Mouse (Mus musculus): ENCODE measurements around the gene Ston2. TPM values are rescaled to one million over a fixed set of nuclear protein-coding genes. Genes with fewer than 3 reads are reported as not detected.
"Not testable (repeated sequence)": the region's sequence is repeated elsewhere in the genome, so short reads cannot be mapped to it uniquely, and the experiment has no call there.

The Ston2 gene
- polyA plus RNA-seq, 1 experiment from 2014 or later, result 25.0 TPM

GRCm38 (mm10) chr12:91788446-91788845, 259 bp upstream of the Ston2 start:
- not testable (repeated sequence) for H3K4me2 ChIP-seq; H3K36me3 ChIP-seq; H3K9ac ChIP-seq; H3K4me3 ChIP-seq (replicated peaks); H3K4me1 ChIP-seq (replicated peaks); DNase-seq; ATAC-seq (ENCODE audit: low read depth); H3K9me3 ChIP-seq (replicated peaks); H3K27me3 ChIP-seq; H3K27ac ChIP-seq
- 54% methylated on average over 3 of the region's 3 CpGs for WGBS (ENCODE audit: insufficient replicate concordance)

- WGBS (ENCODE audit: insufficient replicate concordance), result 48% methylated on average over 10 of the region's 10 CpGs
- Histone ChIP-seq H3K9ac (no peak overlapping the region), H3K27ac (no peak overlapping the region), H3K4me1 (replicated peaks) (no peaks in the 10 kb centered on the region), H3K36me3 (no peaks in the 10 kb centered on the region), H3K27me3 (no peaks in the 10 kb centered on the region), H3K4me3 (replicated peaks) (no peak overlapping the region), H3K9me3 (replicated peaks) (no peaks in the 10 kb centered on the region), H3K4me2 (no peak overlapping the region)
- ATAC-seq (ENCODE audit: low read depth) (0 out of 2 replicates have a peak, but pooled peaks have one; percentile 25), DNase-seq (no peak)
Measured at GRCm38 (mm10) chr12:91786355-91786754, 1.8 kb downstream of the Ston2 start.

DNA sequence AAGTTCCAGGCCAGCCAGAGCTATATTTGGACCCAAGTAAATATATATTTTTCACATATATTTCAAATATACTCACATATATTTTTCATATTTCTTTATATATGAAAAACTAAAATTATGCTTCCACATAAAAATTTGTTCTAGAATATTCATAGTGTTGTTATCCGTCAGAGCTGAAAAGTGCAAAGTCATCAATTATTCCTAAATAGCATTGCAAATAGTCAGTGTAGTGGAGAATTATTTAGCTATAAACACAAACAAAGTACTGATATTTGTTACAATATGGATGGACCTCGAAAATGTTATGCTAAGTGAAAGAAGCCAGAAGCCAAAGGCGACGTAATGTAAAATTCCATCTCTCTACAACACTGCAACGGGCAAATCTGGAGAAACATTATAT, 6.8 kb downstream of the Ston2 start:
- DNase-seq (no peak), ATAC-seq (ENCODE audit: low read depth) (no peak)
- no peak overlapping the region for H3K27ac ChIP-seq
- no peak overlapping the region for H3K4me3 ChIP-seq (replicated peaks)
- no peaks in the 10 kb centered on the region for H3K36me3 ChIP-seq
- no peak overlapping the region for H3K9ac ChIP-seq
- H3K4me1 ChIP-seq (replicated peaks), result peaks cover 28% of the 10 kb centered on the region
- H3K9me3 ChIP-seq (replicated peaks), result no peaks in the 10 kb centered on the region
- H3K27me3 ChIP-seq, result peaks cover 3% of the 10 kb centered on the region; the same call in 1 of the 2 replicates
- WGBS (ENCODE audit: insufficient replicate concordance), result 80% methylated on average over 5 of the region's 5 CpGs
- H3K4me2 ChIP-seq, result no peak overlapping the region

- 66% methylated on average over 3 of the region's 3 CpGs for WGBS (ENCODE audit: insufficient replicate concordance)
- H3K9ac ChIP-seq, result no peak overlapping the region
- H3K4me2 ChIP-seq, result no peak overlapping the region
- no peaks in the 10 kb centered on the region for H3K9me3 ChIP-seq (replicated peaks)
- peaks cover 3% of the 10 kb centered on the region; the same call in 1 of the 2 replicates for H3K27me3 ChIP-seq
- H3K36me3 ChIP-seq, result no peaks in the 10 kb centered on the region
- no peak overlapping the region for H3K4me3 ChIP-seq (replicated peaks)
- no peak for DNase-seq
- H3K4me1 ChIP-seq (replicated peaks), result peaks cover 37% of the 10 kb centered on the region
- no peak overlapping the region for H3K27ac ChIP-seq
- no peak for ATAC-seq (ENCODE audit: low read depth)
Measured at GRCm38 (mm10) chr12:91780531-91780930, 7.7 kb downstream of the Ston2 start.

DNA sequence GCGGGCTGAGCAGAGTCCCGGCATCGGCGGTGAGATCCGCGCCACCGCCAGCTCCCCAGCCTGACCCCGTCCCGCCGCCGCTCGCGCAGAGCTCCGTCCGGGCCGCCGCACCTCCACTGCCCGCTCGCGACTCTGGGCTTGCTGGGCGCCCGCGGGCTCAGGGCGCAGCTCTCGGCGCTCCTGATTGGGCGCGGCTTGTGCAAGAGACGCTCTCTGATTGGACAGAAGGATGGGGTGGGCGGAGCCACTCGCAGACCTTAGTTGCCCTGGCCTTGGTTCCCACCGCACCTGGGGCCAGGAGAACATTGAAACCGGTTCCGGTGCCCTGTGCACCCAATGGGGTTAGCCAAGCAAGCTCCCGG, 9.2 kb downstream of the Ston2 start:
- WGBS (ENCODE audit: insufficient replicate concordance), result 1% methylated on average over 35 of the region's 35 CpGs
- H3K9ac ChIP-seq, result peak overlapping the region; percentile 79
- H3K9me3 ChIP-seq (replicated peaks), result no peaks in the 10 kb centered on the region
- DNase-seq, result peak; percentile 83
- peak; percentile 94 for ATAC-seq (ENCODE audit: low read depth)
- peak overlapping the region; percentile 95 for H3K4me2 ChIP-seq
- H3K27ac ChIP-seq, result no peak overlapping the region; the same call in 1 of the 2 replicates
- peak overlapping the region; percentile 75 for H3K4me3 ChIP-seq (replicated peaks)
- H3K36me3 ChIP-seq, result no peaks in the 10 kb centered on the region
- peaks cover 52% of the 10 kb centered on the region for H3K4me1 ChIP-seq (replicated peaks)
- H3K27me3 ChIP-seq, result peaks cover 3% of the 10 kb centered on the region; the same call in 1 of the 2 replicates

GRCm38 (mm10) chr12:91778211-91779003, 9.8 kb downstream of the Ston2 start:
- ATAC-seq (ENCODE audit: low read depth), result peak; percentile 72

GRCm38 (mm10) chr12:91776342-91776741, 11.8 kb downstream of the Ston2 start:
- Histone ChIP-seq H3K36me3 (no peaks in the 10 kb centered on the region), H3K9me3 (replicated peaks) (no peaks in the 10 kb centered on the region), H3K4me2 (no peak overlapping the region), H3K27ac (no peak overlapping the region), H3K9ac (no peak overlapping the region), H3K27me3 (peaks cover 3% of the 10 kb centered on the region; the same call in 1 of the 2 replicates), H3K4me1 (replicated peaks) (peaks cover 66% of the 10 kb centered on the region), H3K4me3 (replicated peaks) (no peak overlapping the region)
- 29% methylated on average over 5 of the region's 5 CpGs for WGBS (ENCODE audit: insufficient replicate concordance)
- ATAC-seq (ENCODE audit: low read depth) (no peak), DNase-seq (no peak)

More at GRCm38 (mm10) chr12:91778211-91779003, 9.8 kb downstream of the Ston2 start:
- 2% methylated on average over 50 of the region's 51 CpGs for WGBS (ENCODE audit: insufficient replicate concordance)
- H3K4me3 ChIP-seq (replicated peaks), result peak overlapping the region; percentile 75
- H3K27me3 ChIP-seq, result peaks cover 3% of the 10 kb centered on the region; the same call in 1 of the 2 replicates
- H3K27ac ChIP-seq, result no peak overlapping the region; the same call in 1 of the 2 replicates
- H3K4me1 ChIP-seq (replicated peaks), result peaks cover 54% of the 10 kb centered on the region
- peak overlapping the region; percentile 95 for H3K4me2 ChIP-seq
- H3K9ac ChIP-seq, result peak overlapping the region; percentile 79
- H3K9me3 ChIP-seq (replicated peaks), result no peaks in the 10 kb centered on the region
- DNase-seq, result peak; percentile 41
- no peaks in the 10 kb centered on the region for H3K36me3 ChIP-seq

- DNase-seq (no peak), ATAC-seq (ENCODE audit: low read depth) (no peak)
- H3K9ac ChIP-seq, result no peak overlapping the region
- peaks cover 73% of the 10 kb centered on the region for H3K4me1 ChIP-seq (replicated peaks)
- no peaks in the 10 kb centered on the region for H3K36me3 ChIP-seq
- H3K27me3 ChIP-seq, result peaks cover 3% of the 10 kb centered on the region; the same call in 1 of the 2 replicates
- H3K27ac ChIP-seq, result no peak overlapping the region
- H3K4me3 ChIP-seq (replicated peaks), result no peak overlapping the region
- 43% methylated on average over 8 of the region's 8 CpGs for WGBS (ENCODE audit: insufficient replicate concordance)
- no peaks in the 10 kb centered on the region for H3K9me3 ChIP-seq (replicated peaks)
- H3K4me2 ChIP-seq, result no peak overlapping the region; the same call in 1 of the 2 replicates
Measured at GRCm38 (mm10) chr12:91774811-91775284, 13.3 kb downstream of the Ston2 start.

DNA sequence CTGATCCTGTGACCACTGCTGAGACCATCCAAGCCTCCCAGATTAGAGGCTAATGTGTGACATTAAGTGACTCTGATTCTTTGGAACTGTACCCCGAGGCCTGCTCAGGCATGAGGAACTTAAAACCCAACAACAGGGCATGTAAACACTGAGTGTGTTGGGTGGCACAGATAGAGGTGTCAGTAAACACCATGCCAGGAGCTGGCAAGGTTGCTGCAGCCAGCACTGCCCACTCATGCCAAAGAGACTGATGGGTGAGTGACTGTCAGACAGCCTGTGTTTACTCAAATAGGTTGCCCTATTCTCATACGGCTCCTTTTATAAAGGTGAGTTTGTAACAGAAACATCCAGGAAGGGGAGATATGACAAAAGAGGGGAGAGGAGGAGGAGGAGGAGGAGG, 19.3 kb downstream of the Ston2 start:
- WGBS (ENCODE audit: insufficient replicate concordance), result 55% methylated on average over 2 of the region's 2 CpGs
- Histone ChIP-seq H3K4me2 (no peak overlapping the region), H3K9ac (no peak overlapping the region), H3K27me3 (0 out of 2 replicates have a peak, but pooled peaks cover 3% of the 10 kb centered on the region), H3K4me3 (replicated peaks) (no peak overlapping the region), H3K36me3 (no peaks in the 10 kb centered on the region), H3K27ac (no peak overlapping the region), H3K4me1 (replicated peaks) (peaks cover 57% of the 10 kb centered on the region), H3K9me3 (replicated peaks) (no peaks in the 10 kb centered on the region)
- ATAC-seq (ENCODE audit: low read depth) (no peak), DNase-seq (no peak)

DNA sequence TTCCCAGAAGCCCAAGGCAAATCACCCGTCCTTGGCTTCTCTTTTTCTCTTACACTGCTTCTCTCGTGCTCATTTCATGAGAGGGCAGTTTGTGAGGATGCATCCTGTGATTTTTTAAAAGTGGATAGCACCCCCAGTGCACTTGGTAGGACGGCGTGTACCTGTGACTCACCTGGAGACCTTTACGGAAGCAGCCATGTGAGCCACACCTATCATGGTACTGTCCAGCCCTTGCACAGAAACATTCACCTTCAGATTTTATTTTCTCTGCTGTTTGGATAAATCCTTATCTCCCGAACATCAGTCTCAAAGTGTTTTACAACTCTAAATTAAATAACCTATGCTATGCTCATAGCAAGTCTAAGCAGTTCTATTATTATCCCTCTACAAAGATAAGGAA, 20.0 kb downstream of the Ston2 start:
- Histone ChIP-seq H3K9me3 (replicated peaks) (no peaks in the 10 kb centered on the region), H3K4me3 (replicated peaks) (no peak overlapping the region), H3K27ac (no peak overlapping the region), H3K4me1 (replicated peaks) (peaks cover 62% of the 10 kb centered on the region), H3K9ac (no peak overlapping the region), H3K27me3 (0 out of 2 replicates have a peak, but pooled peaks cover 3% of the 10 kb centered on the region), H3K4me2 (no peak overlapping the region), H3K36me3 (no peaks in the 10 kb centered on the region)
- DNase-seq (no peak), ATAC-seq (ENCODE audit: low read depth) (no peak)
- WGBS (ENCODE audit: insufficient replicate concordance), result 73% methylated on average over 6 of the region's 6 CpGs

DNA sequence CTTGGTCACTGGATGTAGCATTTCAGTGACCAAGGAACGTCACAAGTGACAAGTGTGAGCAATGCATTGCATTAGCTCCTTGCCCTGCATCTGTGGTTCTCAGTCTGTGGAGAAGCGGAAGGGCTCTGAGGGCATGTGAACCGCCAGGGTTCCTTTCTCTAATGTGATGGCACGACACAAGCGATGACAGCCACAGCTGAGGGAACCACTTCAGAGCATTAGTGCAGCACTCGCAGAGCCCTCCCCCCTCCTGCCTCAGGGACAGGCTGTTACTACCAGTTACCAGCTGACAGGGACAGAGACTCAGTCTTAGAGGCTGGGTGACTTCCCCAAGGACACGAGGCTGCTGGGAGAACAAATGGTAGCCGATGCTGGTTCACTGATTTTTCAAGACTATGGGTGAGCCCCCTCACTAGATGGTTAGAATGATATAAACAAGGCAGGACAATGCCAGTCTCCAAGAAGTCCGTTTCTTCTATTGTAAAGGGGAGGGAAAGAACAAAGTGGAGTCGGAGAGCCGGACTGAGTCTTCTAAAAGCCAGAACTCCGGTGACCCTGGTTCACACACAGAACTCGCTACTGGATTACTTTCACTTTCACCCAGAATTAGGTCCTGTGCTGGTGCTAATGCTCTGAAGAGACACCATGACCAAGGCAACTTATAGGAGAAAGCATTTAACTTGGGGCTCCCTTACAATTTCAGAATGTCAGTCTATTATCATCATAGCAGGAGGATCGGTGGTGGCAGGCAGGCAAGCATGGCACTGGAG, 21.7 kb downstream of the Ston2 start:
- Histone ChIP-seq H3K27me3 (0 out of 2 replicates have a peak, but pooled peaks cover 3% of the 10 kb centered on the region), H3K36me3 (no peaks in the 10 kb centered on the region), H3K9ac (peak overlapping the region; percentile 46), H3K4me3 (replicated peaks) (peak overlapping the region; percentile 19), H3K4me2 (peak overlapping the region; percentile 50), H3K9me3 (replicated peaks) (no peaks in the 10 kb centered on the region), H3K27ac (no peak overlapping the region), H3K4me1 (replicated peaks) (peaks cover 57% of the 10 kb centered on the region)
- DNase-seq, result no peak
- WGBS (ENCODE audit: insufficient replicate concordance), result 35% methylated on average over 14 of the region's 14 CpGs
- peak; percentile 52 for ATAC-seq (ENCODE audit: low read depth)

Measured in liver, embryonic 13.5 days (tissue).